Mouse (Mus musculus): ENCODE data around the gene Rpl22.

DNA sequence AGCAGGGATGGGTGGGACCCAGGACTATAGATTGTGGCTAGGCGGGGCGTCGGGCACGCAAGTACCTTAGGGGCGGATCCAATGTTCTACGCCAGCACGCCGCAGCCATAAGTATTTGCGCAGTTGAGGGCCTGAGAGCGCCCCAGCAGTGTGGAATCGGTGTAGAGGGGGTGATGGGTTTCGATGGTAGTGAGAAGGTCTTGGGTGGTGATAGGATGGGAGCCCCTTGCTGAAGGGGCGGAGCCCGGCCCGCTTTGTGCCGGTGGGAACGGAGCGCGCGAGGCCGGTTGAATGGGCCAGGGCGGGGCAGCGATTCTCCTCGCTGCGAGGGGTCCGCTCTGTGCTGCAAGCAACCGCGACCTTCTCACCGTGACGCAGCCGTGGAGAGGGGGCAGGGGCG, 39.4 kb upstream of the Rpl22 start:
- TF ChIP-seq CTCF (IDR thresholded peaks at IDR 0.05 in 2 of 3, conservative IDR thresholded peaks at IDR 0.05 in 1 of 3; ENCODE audit: control insufficient read depth in 1 of 3, insufficient read depth in 1 of 3, low read depth in 2 of 3, low read length in 3 of 3, poor library complexity in 1 of 3, severe bottlenecking in 1 of 3) = no peak
- no peak for TF ChIP-seq SIN3A (IDR thresholded peaks at IDR 0.05; ENCODE audit: low read length)
- no peak for TF ChIP-seq MAFK (IDR thresholded peaks at IDR 0.05; ENCODE audit: borderline replicate concordance, low read depth, low read length)
- no peak for TF ChIP-seq POLR2AphosphoS2 (IDR thresholded peaks at IDR 0.05; ENCODE audit: low read length)
- no peak for TF ChIP-seq SMC3 (IDR thresholded peaks at IDR 0.05; ENCODE audit: low read depth, low read length)
- TF ChIP-seq MAZ (IDR thresholded peaks at IDR 0.05; ENCODE audit: low read depth, low read length) = no peak
- no peak for TF ChIP-seq EP300 (IDR thresholded peaks at IDR 0.05; ENCODE audit: low read depth in 1 of 2, low read length in 2 of 2)
- no peak for TF ChIP-seq KAT2A (conservative IDR thresholded peaks at IDR 0.05; ENCODE audit: low read depth, low read length)
- TF ChIP-seq POLR2A (IDR thresholded peaks at IDR 0.05; ENCODE audit: control insufficient read depth in 1 of 2, insufficient read depth in 1 of 2, low read depth in 1 of 2, low read length in 2 of 2, poor library complexity in 1 of 2) = no peak
- TF ChIP-seq USF1 (IDR thresholded peaks at IDR 0.05; ENCODE audit: low read depth, low read length) = no peak
- TF ChIP-seq CHD1 (IDR thresholded peaks at IDR 0.05; ENCODE audit: low read depth, low read length) = no peak
- TF ChIP-seq E2F4 (IDR thresholded peaks at IDR 0.05; ENCODE audit: borderline replicate concordance, low read depth, low read length) = no peak
- TF ChIP-seq TBP (IDR thresholded peaks at IDR 0.05; ENCODE audit: low read depth, low read length) = no peak

Data from MEL (cell line).